Mouse (Mus musculus): ENCODE measurements around the gene Gm21958. TPM values are rescaled to one million over a fixed set of nuclear protein-coding genes. Genes with fewer than 3 reads are reported as not detected.
"Not testable (repeated sequence)": the region's sequence is repeated elsewhere in the genome, so short reads cannot be mapped to it uniquely, and the experiment has no call there.

The Gm21958 gene
- polyA plus RNA-seq, 1 experiment from 2014 or later = 0.43 TPM

GRCm38 (mm10) chr3:54725344-54725743 is 11.2 kb upstream of the Gm21958 start:
- H3K36me3 ChIP-seq (ENCODE audit: insufficient read depth, low read length) = peaks cover 64% of the 10 kb centered on the region
- 97% methylated on average over 2 of the region's 2 CpGs for WGBS
- ATAC-seq (replicated peaks; ENCODE audit: low FRiP score, low read depth) = no peak

DNA sequence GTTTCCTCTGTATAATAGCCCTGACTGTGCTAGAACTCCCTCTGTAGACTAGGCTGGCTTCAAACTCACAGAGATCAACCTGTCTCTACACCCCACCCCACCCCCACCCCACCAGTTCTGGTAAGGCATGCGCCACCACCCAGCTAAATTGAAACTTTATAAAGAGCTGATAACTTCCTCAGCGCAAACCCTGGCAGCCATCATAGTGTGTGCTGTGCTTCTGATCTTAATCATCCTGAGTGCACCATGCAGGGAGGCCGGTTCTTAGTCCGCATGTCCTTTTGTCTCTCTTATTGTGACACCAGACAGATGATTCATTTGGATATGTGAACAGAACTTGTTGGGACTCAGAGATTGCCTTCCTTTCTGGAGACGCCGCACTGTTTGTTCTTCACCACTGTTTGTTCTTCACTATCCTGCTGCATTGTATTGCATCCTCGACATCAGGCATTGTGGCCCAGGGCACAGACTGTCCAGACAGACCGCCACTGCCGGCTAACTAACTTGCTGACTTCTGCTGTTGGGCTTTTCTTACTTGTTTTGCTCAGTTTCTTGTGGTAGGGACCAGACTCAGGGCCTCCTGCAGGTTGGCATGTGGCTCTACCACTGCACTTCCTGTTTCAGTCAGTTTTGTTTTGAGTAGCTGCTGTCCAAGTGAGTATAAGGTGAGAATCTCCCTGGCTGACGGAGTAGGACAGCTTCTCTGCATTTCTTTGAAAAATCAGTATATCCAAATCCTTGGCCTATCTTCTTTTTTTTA is 9.8 kb upstream of the Gm21958 start:
- Histone ChIP-seq H3K36me3 (ENCODE audit: insufficient read depth, low read length) (peaks cover 54% of the 10 kb centered on the region), H3K4me2 (ENCODE audit: low read length) (no peak overlapping the region), H3K4me3 (replicated peaks; ENCODE audit: low read depth, low read length) (no peak overlapping the region), H3K9ac (ENCODE audit: low read depth, low read length) (no peak overlapping the region), H3K9me3 (replicated peaks; ENCODE audit: low read length) (no peaks in the 10 kb centered on the region), H3K4me1 (replicated peaks; ENCODE audit: insufficient read depth, low read length) (no peaks in the 10 kb centered on the region), H3K27ac (no peak overlapping the region), H3K27me3 (ENCODE audit: insufficient read depth, low read length) (no peaks in the 10 kb centered on the region)
- no peak for TF ChIP-seq CTCF (IDR thresholded peaks at IDR 0.05; ENCODE audit: low read depth)
- no peak for ATAC-seq (replicated peaks; ENCODE audit: low FRiP score, low read depth)
- WGBS = 92% methylated on average over 10 of the region's 10 CpGs
- no peak for DNase-seq (ENCODE audit: low spot score)

More at GRCm38 (mm10) chr3:54725344-54725743, 11.2 kb upstream of the Gm21958 start:
- Histone ChIP-seq H3K4me2 (ENCODE audit: low read length) (no peak overlapping the region), H3K4me1 (replicated peaks; ENCODE audit: insufficient read depth, low read length) (no peaks in the 10 kb centered on the region), H3K4me3 (replicated peaks; ENCODE audit: low read depth, low read length) (no peak overlapping the region), H3K9me3 (replicated peaks; ENCODE audit: low read length) (no peaks in the 10 kb centered on the region), H3K27ac (no peak overlapping the region), H3K9ac (ENCODE audit: low read depth, low read length) (no peak overlapping the region), H3K27me3 (ENCODE audit: insufficient read depth, low read length) (no peaks in the 10 kb centered on the region)
- no peak for TF ChIP-seq CTCF (IDR thresholded peaks at IDR 0.05; ENCODE audit: low read depth)
- no peak for DNase-seq (ENCODE audit: low spot score)

DNA sequence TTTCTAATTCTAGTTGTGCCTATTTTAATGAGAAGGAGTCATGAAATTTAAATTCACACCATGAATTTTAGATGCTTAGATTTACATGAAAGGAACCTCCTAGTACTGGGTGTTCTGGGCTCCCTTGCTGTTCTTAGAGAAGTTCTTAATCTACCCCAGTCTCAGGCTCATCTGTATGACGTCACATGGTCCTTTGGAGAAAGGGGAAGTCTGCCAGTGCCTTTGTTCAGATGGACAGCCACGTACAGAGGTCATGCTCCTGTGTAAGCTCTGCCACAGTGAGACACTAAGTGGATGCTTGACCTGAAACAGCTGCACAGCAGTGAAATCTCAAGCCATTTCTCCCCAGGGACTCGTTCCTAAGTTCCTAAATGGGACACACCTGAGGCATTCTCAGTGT is 4.8 kb upstream of the Gm21958 start:
- no peak overlapping the region for H3K4me3 ChIP-seq (replicated peaks; ENCODE audit: low read depth, low read length)
- H3K9me3 ChIP-seq (replicated peaks; ENCODE audit: low read length) = no peaks in the 10 kb centered on the region
- H3K27me3 ChIP-seq (ENCODE audit: insufficient read depth, low read length) = no peaks in the 10 kb centered on the region
- no peak for TF ChIP-seq CTCF (IDR thresholded peaks at IDR 0.05; ENCODE audit: low read depth)
- H3K9ac ChIP-seq (ENCODE audit: low read depth, low read length) = no peak overlapping the region
- ATAC-seq (replicated peaks; ENCODE audit: low FRiP score, low read depth) = no peak
- peaks cover 64% of the 10 kb centered on the region for H3K36me3 ChIP-seq (ENCODE audit: insufficient read depth, low read length)
- H3K4me1 ChIP-seq (replicated peaks; ENCODE audit: insufficient read depth, low read length) = no peaks in the 10 kb centered on the region
- no peak overlapping the region for H3K4me2 ChIP-seq (ENCODE audit: low read length)
- no peak overlapping the region for H3K27ac ChIP-seq
- DNase-seq (ENCODE audit: low spot score) = no peak
- 77% methylated on average over 3 of the region's 3 CpGs for WGBS

GRCm38 (mm10) chr3:54717348-54717747 is 3.2 kb upstream of the Gm21958 start:
- TF ChIP-seq CTCF (IDR thresholded peaks at IDR 0.05; ENCODE audit: low read depth) = no peak
- Histone ChIP-seq H3K36me3 (ENCODE audit: insufficient read depth, low read length) (peaks cover 54% of the 10 kb centered on the region), H3K9ac (ENCODE audit: low read depth, low read length) (no peak overlapping the region), H3K9me3 (replicated peaks; ENCODE audit: low read length) (no peaks in the 10 kb centered on the region), H3K27me3 (ENCODE audit: insufficient read depth, low read length) (no peaks in the 10 kb centered on the region), H3K27ac (no peak overlapping the region), H3K4me2 (ENCODE audit: low read length) (no peak overlapping the region), H3K4me1 (replicated peaks; ENCODE audit: insufficient read depth, low read length) (no peaks in the 10 kb centered on the region), H3K4me3 (replicated peaks; ENCODE audit: low read depth, low read length) (no peak overlapping the region)
- no peak for DNase-seq (ENCODE audit: low spot score)
- ATAC-seq (replicated peaks; ENCODE audit: low FRiP score, low read depth) = no peak
- WGBS = 85% methylated on average over 6 of the region's 6 CpGs

GRCm38 (mm10) chr3:54715461-54715860 is 1.3 kb upstream of the Gm21958 start:
- Histone ChIP-seq H3K4me1 (replicated peaks; ENCODE audit: insufficient read depth, low read length) (no peaks in the 10 kb centered on the region), H3K4me3 (replicated peaks; ENCODE audit: low read depth, low read length) (no peak overlapping the region), H3K27ac (no peak overlapping the region), H3K9me3 (replicated peaks; ENCODE audit: low read length) (no peaks in the 10 kb centered on the region), H3K4me2 (ENCODE audit: low read length) (no peak overlapping the region), H3K9ac (ENCODE audit: low read depth, low read length) (no peak overlapping the region), H3K27me3 (ENCODE audit: insufficient read depth, low read length) (no peaks in the 10 kb centered on the region), H3K36me3 (ENCODE audit: insufficient read depth, low read length) (peaks cover 56% of the 10 kb centered on the region)
- no peak for ATAC-seq (replicated peaks; ENCODE audit: low FRiP score, low read depth)
- WGBS = 92% methylated on average over 6 of the region's 6 CpGs
- TF ChIP-seq CTCF (IDR thresholded peaks at IDR 0.05; ENCODE audit: low read depth) = no peak
- DNase-seq (ENCODE audit: low spot score) = no peak

DNA sequence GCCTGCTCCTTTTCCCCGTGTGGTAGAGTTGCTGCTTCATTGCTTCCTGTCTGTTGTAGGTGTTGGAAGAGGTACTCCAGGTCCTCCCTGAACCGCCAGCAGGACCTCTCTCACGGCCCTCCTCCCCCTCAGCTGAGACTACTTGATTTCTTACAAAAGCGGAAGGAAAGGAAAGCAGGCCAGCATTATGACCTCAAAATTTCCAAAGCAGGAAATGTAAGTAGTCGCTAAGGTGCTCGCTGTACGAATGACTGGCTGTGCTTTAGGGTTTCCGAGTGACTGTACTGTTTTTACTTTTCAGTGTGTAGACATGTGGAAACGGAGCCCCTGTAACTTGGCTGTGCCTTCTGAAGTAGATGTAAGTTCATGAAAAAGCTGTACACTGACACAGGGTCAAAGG is 5.2 kb downstream of the Gm21958 start:
- H3K36me3 ChIP-seq (ENCODE audit: insufficient read depth, low read length) = peaks cover 51% of the 10 kb centered on the region
- DNase-seq (ENCODE audit: low spot score) = no peak
- H3K27ac ChIP-seq = no peak overlapping the region
- no peak for ATAC-seq (replicated peaks; ENCODE audit: low FRiP score, low read depth)
- TF ChIP-seq CTCF (IDR thresholded peaks at IDR 0.05; ENCODE audit: low read depth) = no peak
- no peaks in the 10 kb centered on the region for H3K9me3 ChIP-seq (replicated peaks; ENCODE audit: low read length)
- H3K9ac ChIP-seq (ENCODE audit: low read depth, low read length) = no peak overlapping the region
- 74% methylated on average over 9 of the region's 9 CpGs for WGBS
- H3K27me3 ChIP-seq (ENCODE audit: insufficient read depth, low read length) = no peaks in the 10 kb centered on the region
- H3K4me2 ChIP-seq (ENCODE audit: low read length) = no peak overlapping the region
- H3K4me1 ChIP-seq (replicated peaks; ENCODE audit: insufficient read depth, low read length) = no peaks in the 10 kb centered on the region
- no peak overlapping the region for H3K4me3 ChIP-seq (replicated peaks; ENCODE audit: low read depth, low read length)

GRCm38 (mm10) chr3:54704106-54704505 is 10.0 kb downstream of the Gm21958 start:
- H3K36me3 ChIP-seq (ENCODE audit: insufficient read depth, low read length) = peaks cover 45% of the 10 kb centered on the region
- WGBS = 95% methylated on average over 8 of the region's 8 CpGs

More at GRCm38 (mm10) chr3:54704106-54704505, 10.0 kb downstream of the Gm21958 start:
- not testable (repeated sequence) for H3K27ac ChIP-seq; H3K4me2 ChIP-seq (ENCODE audit: low read length); H3K27me3 ChIP-seq (ENCODE audit: insufficient read depth, low read length); H3K4me3 ChIP-seq (replicated peaks; ENCODE audit: low read depth, low read length); ATAC-seq (replicated peaks; ENCODE audit: low FRiP score, low read depth); H3K4me1 ChIP-seq (replicated peaks; ENCODE audit: insufficient read depth, low read length); DNase-seq (ENCODE audit: low spot score); H3K9me3 ChIP-seq (replicated peaks; ENCODE audit: low read length); H3K9ac ChIP-seq (ENCODE audit: low read depth, low read length)

All from kidney, postnatal 0 days (tissue).